In genomic region chr10:119739466-119739865, GRCm38 (mm10) we compare ENCODE assay signal across 26 mouse cellular contexts.
DNase-seq lines count a peak whose midpoint lies in the region; ATAC-seq and TF ChIP-seq lines count a peak whose summit lies in the region.
"Had no signal": no experiment of that assay in that cellular context is flagged by ENCODE, and none has a peak within 500 bp of the region (broad histone marks: within the 10 kb centered on the region; RNA-seq: fewer than 3 reads in every experiment).

No protein-coding gene starts in this region.

- DNase-seq in layer of hippocampus, adult 2 months (ENCODE audit: low spot score in 2 of 2): no peak
- no peak for DNase-seq in layer of hippocampus, adult 9-11 months
- DNase-seq in embryonic facial prominence, embryonic 10.5 days (ENCODE audit: low spot score): peak; percentile 10
- no peak for DNase-seq in testis, postnatal 14 days (ENCODE audit: low spot score)
- DNase-seq in hindbrain, postnatal 0 days (ENCODE audit: low spot score): no peak
- DNase-seq: adrenal gland, adult 2 months; adrenal gland, postnatal 14 days; B cell, adult 2 months; cerebellum, adult 11 months; cerebellum, adult 2 months; cerebellum, adult 9-11 months; cerebellum, postnatal 25 days; forebrain, postnatal 0 days; gastrocnemius, postnatal 10 days; gastrocnemius, postnatal 36 days; heart, postnatal 36 days had no signal

- H3K4me3 ChIP-seq in layer of hippocampus, adult 2 months: no peak overlapping the region
- H3K4me3 ChIP-seq in embryonic facial prominence, embryonic 10.5 days: no peak overlapping the region
- no peak overlapping the region for H3K4me3 ChIP-seq in limb, embryonic 13.5 days
- no peak overlapping the region for H3K4me3 ChIP-seq in hindbrain, postnatal 0 days (ENCODE audit: low read length)
- H3K4me3 ChIP-seq: hindbrain, embryonic 10.5 days; hindbrain, embryonic 13.5 days had no signal

- no peaks in the 10 kb centered on the region for H3K9me3 ChIP-seq in embryonic facial prominence, embryonic 10.5 days
- H3K9me3 ChIP-seq in limb, embryonic 13.5 days: no peaks in the 10 kb centered on the region
- no peaks in the 10 kb centered on the region for H3K9me3 ChIP-seq in hindbrain, postnatal 0 days (ENCODE audit: low read length)
- H3K9me3 ChIP-seq: hindbrain, embryonic 10.5 days; hindbrain, embryonic 13.5 days had no signal

- H3K4me2 ChIP-seq in limb, embryonic 13.5 days (replicated peaks): no peak overlapping the region
- H3K4me2 ChIP-seq in hindbrain, postnatal 0 days (ENCODE audit: low read depth, low read length): no peak overlapping the region
- H3K4me2 ChIP-seq: heart, embryonic 11.5 days; hindbrain, embryonic 13.5 days had no signal

- H3K27ac ChIP-seq in layer of hippocampus, adult 2 months: peak overlapping the region; percentile 36; the same call in 1 of the 2 replicates
- no peak overlapping the region for H3K27ac ChIP-seq in embryonic facial prominence, embryonic 10.5 days (replicated peaks)
- H3K27ac ChIP-seq in limb, embryonic 13.5 days: no peak overlapping the region
- H3K27ac ChIP-seq in hindbrain, postnatal 0 days: no peak overlapping the region
- H3K27ac ChIP-seq: hindbrain, embryonic 10.5 days; hindbrain, embryonic 13.5 days had no signal

- no peak for TF ChIP-seq CTCF in layer of hippocampus, adult 2 months (conservative IDR thresholded peaks at IDR 0.05)
- no peak for TF ChIP-seq CTCF in hindbrain, postnatal 0 days (IDR thresholded peaks at IDR 0.05; ENCODE audit: low read depth)

- WGBS in embryonic facial prominence, embryonic 10.5 days: 77% methylated on average over 7 of the region's 7 CpGs
- 32% methylated on average over 7 of the region's 7 CpGs for WGBS in limb, embryonic 13.5 days
- 90% methylated on average over 7 of the region's 7 CpGs for WGBS in hindbrain, postnatal 0 days

- H3K36me3 ChIP-seq in embryonic facial prominence, embryonic 10.5 days (replicated peaks): no peaks in the 10 kb centered on the region
- H3K36me3 ChIP-seq in limb, embryonic 13.5 days: no peaks in the 10 kb centered on the region
- H3K36me3 ChIP-seq in hindbrain, postnatal 0 days (ENCODE audit: insufficient read depth, low read length): no peaks in the 10 kb centered on the region
- H3K36me3 ChIP-seq: G1E; hindbrain, embryonic 10.5 days; hindbrain, embryonic 13.5 days had no signal

- peak; percentile 69 for ATAC-seq in limb, embryonic 13.5 days (ENCODE audit: low FRiP score, low read depth)
- no peak for ATAC-seq in hindbrain, postnatal 0 days
- ATAC-seq: forebrain, embryonic 14.5 days; forebrain, postnatal 0 days; hindbrain, embryonic 16.5 days; inflammation-experienced regulatory T-cells, adult 6 months; intestine, embryonic 16.5 days had no signal

- no peak overlapping the region for H3K9ac ChIP-seq in limb, embryonic 13.5 days
- H3K9ac ChIP-seq in hindbrain, postnatal 0 days (replicated peaks; ENCODE audit: low read length): no peak overlapping the region
- H3K9ac ChIP-seq: forebrain, postnatal 0 days; hindbrain, embryonic 13.5 days had no signal

- H3K27me3 ChIP-seq in embryonic facial prominence, embryonic 10.5 days (replicated peaks; ENCODE audit: low read depth, poor library complexity, severe bottlenecking): no peaks in the 10 kb centered on the region
- H3K27me3 ChIP-seq in limb, embryonic 13.5 days: no peaks in the 10 kb centered on the region
- no peaks in the 10 kb centered on the region for H3K27me3 ChIP-seq in hindbrain, postnatal 0 days (ENCODE audit: insufficient read depth, low read length)
- H3K27me3 ChIP-seq: CH12.LX; hindbrain, embryonic 13.5 days had no signal

- H3K4me1 ChIP-seq in embryonic facial prominence, embryonic 10.5 days: 0 out of 2 replicates have a peak, but pooled peaks cover 2% of the 10 kb centered on the region
- peaks cover 20% of the 10 kb centered on the region for H3K4me1 ChIP-seq in limb, embryonic 13.5 days
- no peaks in the 10 kb centered on the region for H3K4me1 ChIP-seq in hindbrain, postnatal 0 days (ENCODE audit: insufficient read depth, low read length)
